Mouse (Mus musculus) brain, embryonic 14.5 days (tissue): Measurements from ENCODE around the gene Dnajb5. TPM values are rescaled to one million over a fixed set of nuclear protein-coding genes. Genes with fewer than 3 reads are reported as not detected.

Experiments
- DNase-seq: peaks from one replicate; pipeline ENCODE4 v3.0.0-alpha.2; 2011; ENCODE audit warnings: low read depth
- CTCF ChIP-seq: fragments of 200-500 bp; IDR thresholded peaks from 2 replicates; pipeline ENCODE4 v1.5.1; 2012; ENCODE audit warnings: inconsistent platforms, mild to moderate bottlenecking, moderate library complexity, borderline replicate concordance; ENCODE audit not compliant: insufficient read depth, insufficient read length; ENCODE audit errors: extremely low read depth
- POLR2A ChIP-seq: fragments of 200-500 bp; IDR thresholded peaks from 2 replicates; pipeline ENCODE4 v1.6.1; 2012; ENCODE audit warnings: mild to moderate bottlenecking, inconsistent platforms, borderline replicate concordance; ENCODE audit not compliant: poor library complexity, insufficient read depth, insufficient read length, severe bottlenecking; ENCODE audit errors: extremely low read depth
- polyA plus RNA-seq: library from polyadenylated mRNA; depleted of rRNA; stranded (reverse); fragments of >200 nt; gene quantifications from 2 replicates; pipeline ENCODE4 v1.2.3, GENCODE M21; 2012; rRNA removed

Dnajb5 gene
- polyA plus RNA-seq, 1 experiment, result 101 TPM

DNA sequence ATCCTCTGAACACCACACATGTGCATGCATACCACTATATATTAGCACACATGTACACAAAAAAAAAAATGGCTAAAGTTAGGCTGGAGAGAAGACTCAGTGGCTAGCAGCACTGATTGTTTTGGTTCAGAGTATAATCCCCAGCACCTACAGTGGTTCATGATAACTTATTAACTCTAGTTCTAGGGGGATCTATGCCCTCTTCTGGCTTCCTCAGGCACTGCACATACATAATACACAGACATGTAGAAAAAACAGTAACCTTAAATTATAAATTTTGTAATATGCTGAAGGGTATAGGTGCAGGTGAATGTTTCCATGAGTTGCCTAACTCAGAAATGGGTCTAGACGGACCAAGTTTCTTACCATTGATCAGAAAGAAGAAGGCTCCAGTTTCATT, 38.7 kb downstream of the Dnajb5 start:
- no peak for DNase-seq
- TF ChIP-seq CTCF, result no peak
- TF ChIP-seq POLR2A, result no peak

- no peak for DNase-seq
Observed at GRCm38 (mm10) chr4:42998022-42998421, 48.4 kb downstream of the Dnajb5 start.

GRCm38 (mm10) chr4:42999451-43000140, 50.0 kb downstream of the Dnajb5 start:
- DNase-seq, result peak; percentile 85
- TF ChIP-seq CTCF (0 out of 2 replicates have a peak, but pooled peaks have one; percentile 14), POLR2A (no peak)

More at GRCm38 (mm10) chr4:42998022-42998421, 48.4 kb downstream of the Dnajb5 start:
- TF ChIP-seq CTCF, result no peak
- no peak for TF ChIP-seq POLR2A

GRCm38 (mm10) chr4:43000141-43000986, 50.8 kb downstream of the Dnajb5 start, which contains the start of gene Vcp:
Gene Vcp, minus strand, starts transcription at chr4:43000507.
- TF ChIP-seq POLR2A, result peak; percentile 39; the same call in 1 of the 2 replicates
- DNase-seq, result peak; percentile 100

DNA sequence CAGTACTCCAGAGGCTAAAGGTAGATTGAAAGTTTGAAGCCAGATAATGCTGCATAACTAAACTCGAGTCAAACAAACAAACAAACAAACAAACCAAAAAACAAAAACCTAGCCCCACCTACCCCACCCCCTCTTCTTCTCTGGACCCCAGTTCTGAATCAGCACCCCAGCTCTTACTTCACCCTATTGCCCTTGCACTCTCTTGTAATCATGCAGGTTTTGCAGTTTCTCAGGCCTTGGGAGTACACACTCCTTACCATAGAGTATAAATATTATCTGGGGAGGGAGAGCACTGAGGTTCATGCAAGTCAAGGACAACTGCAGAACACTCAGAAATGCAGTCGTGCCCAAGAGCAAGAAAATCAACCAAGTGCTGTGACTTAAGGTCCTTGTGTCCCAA, 51.7 kb downstream of the Dnajb5 start:
- TF ChIP-seq CTCF (no peak), POLR2A (no peak)
- DNase-seq, result no peak

- TF ChIP-seq POLR2A (no peak), CTCF (no peak)
- no peak for DNase-seq
Observed at GRCm38 (mm10) chr4:43002756-43003439, 53.3 kb downstream of the Dnajb5 start.

- TF ChIP-seq CTCF (no peak), POLR2A (no peak)
- DNase-seq, result no peak
Observed at GRCm38 (mm10) chr4:43004951-43005350, 55.3 kb downstream of the Dnajb5 start.

DNA sequence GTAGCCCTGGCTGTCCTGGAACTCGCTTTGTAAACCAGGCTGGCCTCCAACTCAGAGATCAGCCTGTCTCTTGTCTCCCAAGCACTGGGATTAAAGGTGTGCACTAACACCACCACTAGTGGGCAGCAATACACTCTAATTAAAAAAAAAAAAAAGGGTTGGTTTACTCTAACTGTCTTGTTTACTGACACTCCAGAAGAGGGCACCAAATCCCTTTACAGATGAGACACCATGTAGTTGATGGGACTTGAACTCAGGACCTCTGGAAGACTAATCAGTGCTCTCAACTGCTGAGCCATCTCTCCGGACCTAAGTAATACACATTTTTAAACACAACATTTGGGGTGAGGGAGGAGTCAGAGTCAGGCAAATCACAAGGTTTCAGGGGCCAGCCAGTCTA, 56.2 kb downstream of the Dnajb5 start:
- TF ChIP-seq CTCF (peak; percentile 25; the same call in 1 of the 2 replicates), POLR2A (no peak)
- DNase-seq, result peak; percentile 37

Other genes with a start within 250 kb of the Dnajb5 start
- 0.19 and 0.23 TPM in 2 replicates for gene 4930578G10Rik, start 214.3 kb upstream of the Dnajb5 start, polyA plus RNA-seq
- not detected in 2 replicates for gene Ccl19, start 193.2 kb upstream of the Dnajb5 start, polyA plus RNA-seq
- gene Ccl21a, start 175.8 kb upstream of the Dnajb5 start, polyA plus RNA-seq, result 1.9 and 2.2 TPM in 2 replicates
- gene Fam205a1, start 95.9 kb upstream of the Dnajb5 start, polyA plus RNA-seq, result 0.03 TPM in 1 of 2 replicates, not detected in the other
- 0.01 and 0.05 TPM in 2 replicates for gene Gm12394, start 93.0 kb upstream of the Dnajb5 start, polyA plus RNA-seq
- not detected in 2 replicates for gene Fam205c, start 75.6 kb upstream of the Dnajb5 start, polyA plus RNA-seq
- 42.3 and 58.2 TPM in 2 replicates for gene Phf24, start 33.2 kb upstream of the Dnajb5 start, polyA plus RNA-seq
- gene 1700022I11Rik, start 19.8 kb downstream of the Dnajb5 start, polyA plus RNA-seq, result not detected in 2 replicates
- gene Vcp, start 50.7 kb downstream of the Dnajb5 start, polyA plus RNA-seq, result 203 and 264 TPM in 2 replicates
- 26.9 and 44.7 TPM in 2 replicates for gene Fancg, start 60.7 kb downstream of the Dnajb5 start, polyA plus RNA-seq
- 34.1 and 34.9 TPM in 2 replicates for gene Pigo, start 76.0 kb downstream of the Dnajb5 start, polyA plus RNA-seq
- 106 and 168 TPM in 2 replicates for gene Stoml2, start 81.9 kb downstream of the Dnajb5 start, polyA plus RNA-seq
- 38.3 and 51.3 TPM in 2 replicates for gene Fam214b, start 96.4 kb downstream of the Dnajb5 start, polyA plus RNA-seq
- gene Unc13b, start 109.1 kb downstream of the Dnajb5 start, polyA plus RNA-seq, result 51.3 and 65.5 TPM in 2 replicates